Mouse (Mus musculus) bone marrow macrophage, adult 2 months (primary cell): ENCODE measurements around the gene Sh2d1b2. TPM values are rescaled to one million over a fixed set of nuclear protein-coding genes. Genes with fewer than 3 reads are reported as not detected.

ENCODE experiments used
- H3K27ac ChIP-seq: 2 replicates; pipeline ENCODE4 v1.5.1; 2012; ENCODE audit warnings: low read depth, low read length; ENCODE audit not compliant: insufficient read depth
- H3K4me1 ChIP-seq: 2 replicates; pipeline ENCODE4 v1.6.1; 2012; ENCODE audit warnings: low read length; ENCODE audit not compliant: control insufficient read depth, insufficient read depth
- H3K4me3 ChIP-seq: 2 replicates; pipeline ENCODE4 v1.5.1; 2012; ENCODE audit warnings: mild to moderate bottlenecking, low read length, moderate library complexity; ENCODE audit not compliant: insufficient read depth
- CTCF ChIP-seq: IDR thresholded peaks from 2 replicates; pipeline ENCODE4 v1.5.1; 2012; ENCODE audit warnings: low read depth, mild to moderate bottlenecking, low read length, moderate library complexity
- POLR2A ChIP-seq: IDR thresholded peaks from 2 replicates; pipeline ENCODE4 v1.6.1; 2012; ENCODE audit warnings: mild to moderate bottlenecking, low read depth, low read length, borderline replicate concordance
- polyA plus RNA-seq: library from polyadenylated mRNA; stranded (reverse); fragments of >200 nt; gene quantifications from 2 replicates; pipeline ENCODE4 v1.2.4, GENCODE M21; 2012; ENCODE audit not compliant: missing spikeins, insufficient read depth, insufficient read length

Sh2d1b2 gene
- polyA plus RNA-seq, 1 experiment = 2.1 TPM

DNA sequence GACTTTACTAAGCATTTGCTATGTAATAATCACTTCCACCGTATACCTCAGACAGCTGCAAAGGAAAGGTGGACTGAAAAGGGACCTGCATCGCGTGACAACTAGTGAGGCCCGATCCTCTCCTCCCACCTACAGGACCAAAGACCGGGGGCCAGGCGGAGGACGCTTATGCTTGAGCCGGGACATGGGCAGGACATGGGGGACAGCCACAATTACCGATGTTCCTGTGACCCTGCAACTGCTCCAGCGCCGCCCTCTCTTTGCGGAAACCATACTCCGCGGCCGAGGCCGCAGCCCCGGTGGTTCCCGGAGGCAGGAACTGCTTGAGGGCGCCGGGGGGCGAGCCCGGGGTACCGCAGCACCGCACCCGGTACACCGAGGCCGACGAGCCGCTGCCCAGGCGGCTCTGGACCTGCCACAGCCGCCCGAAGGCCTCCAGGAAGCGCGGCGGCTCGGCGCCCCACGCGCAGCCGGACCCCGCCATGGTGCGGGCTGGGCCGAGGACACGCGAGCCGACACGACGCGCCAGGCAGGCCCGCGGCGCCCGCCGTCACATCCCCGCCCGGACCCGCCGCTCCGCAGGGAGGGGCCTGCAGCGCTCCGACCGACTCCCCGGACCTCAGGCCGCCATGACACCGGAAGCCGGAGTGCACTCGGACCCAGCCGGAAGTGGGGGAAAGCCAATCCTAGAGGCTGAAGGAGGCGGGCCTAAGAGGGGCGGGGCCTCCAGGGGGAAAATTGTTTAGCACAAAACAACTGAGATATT lies 17.6 kb upstream of the Sh2d1b2 start, which contains the start of gene Uhmk1:
Gene Uhmk1, minus strand, starts transcription at position 641 of the 766 bp plus-strand sequence.
- TF ChIP-seq CTCF (no peak), POLR2A (no peak)
- peak within 1 kb of the TSS; percentile 77 for H3K4me3 ChIP-seq
- peak within 1 kb of the TSS; percentile 44 for H3K27ac ChIP-seq
- peaks cover 5% of the 10 kb centered on the region for H3K4me1 ChIP-seq

DNA sequence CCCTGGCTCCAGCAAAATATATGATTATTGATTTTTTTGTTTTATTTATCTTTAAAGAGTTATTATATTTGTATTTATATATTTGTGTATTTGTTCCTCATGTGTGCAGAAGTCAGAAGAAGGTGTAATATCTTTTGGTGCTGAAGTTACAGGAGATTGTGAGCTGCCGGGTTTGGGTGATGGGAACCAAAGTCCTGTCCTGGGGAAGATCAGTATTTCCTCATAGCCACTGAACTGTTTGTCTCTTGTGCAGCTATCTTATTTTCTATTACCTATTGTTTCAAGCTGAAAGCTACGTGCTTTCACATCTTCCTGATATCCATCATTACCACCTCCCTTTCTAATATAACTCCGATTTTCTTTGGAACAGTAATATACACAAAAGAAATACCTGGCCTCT lies 17.0 kb upstream of the Sh2d1b2 start:
- TF ChIP-seq POLR2A (no peak), CTCF (no peak)
- peak overlapping the region; percentile 77; the same call in 1 of the 2 replicates for H3K4me3 ChIP-seq

DNA sequence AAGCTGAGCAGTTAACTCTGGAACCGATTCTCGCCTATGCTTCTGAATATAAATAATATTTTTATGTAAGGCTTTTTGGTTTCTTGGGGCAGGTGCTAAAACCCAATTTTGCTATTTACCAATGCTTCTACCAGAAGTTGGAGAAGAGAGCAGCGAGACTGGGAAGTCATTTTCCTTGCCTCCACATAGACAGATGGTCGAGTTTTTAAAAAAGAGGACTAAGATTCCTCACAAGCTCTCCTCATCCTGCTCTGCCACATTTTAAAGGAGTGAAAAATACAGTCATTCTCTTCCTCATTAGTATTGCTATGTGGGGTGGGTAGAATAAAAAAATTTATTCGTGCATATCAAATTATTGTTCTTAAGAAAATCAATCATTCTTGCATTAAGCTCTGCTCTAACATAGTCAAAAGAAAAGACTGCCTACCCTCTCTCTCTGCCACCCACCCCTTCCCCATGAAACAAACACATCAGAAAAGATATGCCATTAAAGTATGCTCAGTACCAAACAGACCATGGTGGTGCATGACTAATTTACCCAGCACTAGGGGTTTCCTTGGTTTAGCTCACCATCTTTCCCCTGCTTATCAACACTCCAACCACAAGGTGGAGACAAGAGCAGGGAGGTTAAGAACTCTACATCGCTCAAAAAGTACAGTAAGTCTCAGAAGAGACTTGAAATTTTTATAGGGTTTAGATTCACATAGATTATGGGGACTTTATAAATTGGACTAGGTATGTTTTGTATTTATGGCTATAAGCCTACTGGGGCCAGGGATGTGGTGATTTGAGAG lies 14.3 kb upstream of the Sh2d1b2 start:
- Histone ChIP-seq H3K4me3 (no peak overlapping the region), H3K4me1 (peaks cover 3% of the 10 kb centered on the region), H3K27ac (no peak overlapping the region)
- TF ChIP-seq CTCF (no peak), POLR2A (no peak)

More for the DNA sequence above, 17.0 kb upstream of the Sh2d1b2 start:
- H3K4me1 ChIP-seq = peaks cover 5% of the 10 kb centered on the region
- H3K27ac ChIP-seq = no peak overlapping the region

DNA sequence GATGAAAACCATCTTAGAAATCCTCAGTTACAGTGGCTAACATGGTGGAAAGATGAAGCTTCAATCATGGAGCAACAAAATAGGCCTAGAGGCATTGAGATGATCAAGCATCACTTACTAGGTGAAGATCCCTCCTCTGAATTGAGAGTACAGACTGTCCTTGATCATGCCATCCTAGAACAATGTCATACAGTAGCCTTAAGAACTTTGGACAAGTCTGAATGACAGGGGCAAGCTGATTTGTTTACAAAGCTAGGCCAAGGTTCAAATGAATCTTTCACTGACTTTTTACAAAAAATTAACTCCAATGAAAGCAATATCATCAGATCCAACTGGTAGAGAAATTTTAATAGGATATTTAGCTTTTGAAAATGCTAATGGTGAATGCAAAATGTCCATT lies 12.2 kb upstream of the Sh2d1b2 start:
- TF ChIP-seq CTCF (no peak), POLR2A (no peak)
- H3K4me3 ChIP-seq = no peak overlapping the region
- no peaks in the 10 kb centered on the region for H3K4me1 ChIP-seq
- H3K27ac ChIP-seq = no peak overlapping the region

DNA sequence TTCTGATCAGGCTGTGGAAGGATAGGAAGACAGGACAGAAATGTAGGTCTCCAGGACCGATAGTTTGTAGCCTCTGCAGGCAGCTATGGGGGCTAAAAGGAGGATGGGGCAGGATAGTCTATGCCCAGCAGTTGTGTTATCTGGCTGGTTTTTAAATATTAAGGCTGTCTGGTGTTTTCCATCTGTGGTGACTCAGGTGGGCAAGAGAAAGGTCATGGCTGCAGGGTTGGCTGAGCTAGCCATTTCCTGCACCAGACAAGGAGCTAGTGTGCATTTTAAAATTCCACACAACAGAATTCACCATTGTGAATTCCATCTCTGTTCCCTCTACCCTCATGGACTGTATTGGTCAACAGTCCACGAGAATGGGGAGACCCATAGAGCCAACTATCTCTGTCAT lies 9.3 kb upstream of the Sh2d1b2 start:
- no peak overlapping the region for H3K4me3 ChIP-seq
- TF ChIP-seq CTCF (no peak), POLR2A (no peak)
- no peaks in the 10 kb centered on the region for H3K4me1 ChIP-seq
- no peak overlapping the region for H3K27ac ChIP-seq

DNA sequence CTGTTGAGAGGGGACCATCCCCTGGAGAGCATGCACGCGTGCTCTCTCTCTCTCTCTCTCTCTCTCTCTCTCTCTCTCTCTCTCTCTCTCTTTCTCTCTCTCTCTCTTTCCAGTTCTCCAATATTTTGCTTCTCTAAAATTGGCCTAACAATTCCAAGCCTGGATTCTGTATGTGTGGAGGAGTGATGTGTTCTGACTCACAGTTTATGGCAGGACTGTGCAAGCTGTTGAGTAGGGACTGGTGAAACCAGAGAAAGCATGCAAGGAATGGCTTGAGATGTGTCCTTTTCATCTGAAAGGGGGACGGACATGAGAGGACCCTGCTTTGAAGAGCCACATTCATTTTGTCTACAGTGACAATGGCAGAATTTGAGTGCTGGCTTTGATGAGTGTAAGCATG lies 12.5 kb downstream of the Sh2d1b2 start:
- Histone ChIP-seq H3K27ac (no peak overlapping the region), H3K4me3 (no peak overlapping the region), H3K4me1 (no peaks in the 10 kb centered on the region; the same call in 1 of the 2 replicates)
- TF ChIP-seq CTCF (no peak), POLR2A (no peak)

DNA sequence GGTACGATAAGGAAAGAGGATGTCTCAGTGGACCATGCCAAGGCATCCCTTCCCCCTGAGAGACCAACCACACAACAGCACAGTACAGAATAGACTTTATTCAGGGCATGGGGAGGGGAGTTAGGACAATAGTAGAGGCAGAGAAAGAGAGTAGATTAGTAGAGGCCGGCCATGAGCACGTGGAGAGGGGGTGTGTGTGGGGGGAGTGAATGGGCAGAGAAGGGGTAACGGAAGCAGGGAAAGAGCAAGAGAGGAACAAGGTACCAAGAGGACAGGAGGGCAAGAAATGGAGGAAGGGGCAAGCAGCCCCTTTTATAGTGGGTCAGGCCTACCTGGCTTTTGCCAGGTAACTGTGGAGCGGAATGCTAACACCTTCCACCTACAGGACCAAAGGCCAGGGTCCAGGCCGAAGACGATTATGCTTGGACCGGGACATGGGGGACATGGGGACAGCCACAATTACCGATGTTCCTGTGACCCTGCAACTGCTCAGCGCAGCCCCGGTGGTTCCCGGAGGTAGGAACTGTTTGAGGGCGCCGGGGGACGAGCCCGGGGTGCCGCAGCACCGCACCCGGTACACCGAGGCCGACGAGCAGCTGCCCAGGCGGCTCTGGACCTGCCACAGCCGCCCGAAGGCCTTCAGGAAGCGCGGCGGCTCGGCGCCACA lies 22.5 kb downstream of the Sh2d1b2 start:
- H3K4me3 ChIP-seq = peak overlapping the region; percentile 77
- H3K4me1 ChIP-seq = 0 out of 2 replicates have a peak, but pooled peaks cover 2% of the 10 kb centered on the region
- H3K27ac ChIP-seq = peak overlapping the region; percentile 24
- TF ChIP-seq CTCF = no peak
- TF ChIP-seq POLR2A = no peak

DNA sequence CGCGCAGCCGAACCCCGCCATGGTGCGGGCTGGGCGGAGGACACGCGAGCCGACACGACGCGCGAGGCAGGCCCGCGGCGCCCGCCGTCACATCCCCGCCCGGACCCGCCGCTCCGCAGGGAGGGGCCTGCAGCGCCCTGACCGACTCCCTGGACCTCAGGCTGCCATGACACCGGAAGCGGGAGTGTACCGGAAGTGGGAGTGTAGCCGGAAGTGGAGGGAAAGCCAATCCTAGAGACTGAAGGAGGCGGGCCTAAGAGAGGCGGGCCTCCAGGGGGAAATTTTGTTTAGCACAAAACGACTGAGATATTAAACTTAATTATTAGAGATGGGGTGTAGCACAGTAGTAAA lies 23.0 kb downstream of the Sh2d1b2 start:
- Histone ChIP-seq H3K4me3 (peak overlapping the region; percentile 77), H3K27ac (peak overlapping the region; percentile 24), H3K4me1 (0 out of 2 replicates have a peak, but pooled peaks cover 2% of the 10 kb centered on the region)
- TF ChIP-seq POLR2A = no peak; the same call in 1 of the 2 replicates
- no peak for TF ChIP-seq CTCF

DNA sequence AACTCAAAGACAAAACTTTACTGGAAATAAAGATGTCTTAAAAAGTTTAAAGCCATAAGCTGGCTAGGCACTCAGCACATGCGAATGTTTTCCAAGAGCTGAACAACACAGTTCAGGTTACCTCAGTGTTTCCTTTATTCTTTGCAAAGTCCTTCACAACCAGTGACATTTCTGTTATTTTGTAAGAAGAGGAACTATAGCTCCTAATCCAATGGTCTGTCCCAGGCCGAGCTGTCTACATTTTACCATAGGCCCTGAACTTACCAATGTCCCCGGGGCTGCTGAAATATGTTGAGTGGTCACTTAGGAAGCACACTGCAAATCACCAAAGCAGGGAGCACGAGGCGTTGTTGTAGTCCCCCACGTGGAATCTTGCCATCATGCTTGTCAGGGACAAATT lies 37.7 kb downstream of the Sh2d1b2 start:
- Histone ChIP-seq H3K27ac (no peak overlapping the region), H3K4me3 (no peak overlapping the region), H3K4me1 (peaks cover 3% of the 10 kb centered on the region)
- TF ChIP-seq CTCF = no peak
- no peak for TF ChIP-seq POLR2A
